Mouse (Mus musculus): Measurements from ENCODE around the gene Olfr836. TPM values are rescaled to one million over a fixed set of nuclear protein-coding genes. Genes with fewer than 3 reads are reported as not detected.
"Not testable (repeated sequence)": the region's sequence is repeated elsewhere in the genome, so short reads cannot be mapped to it uniquely, and the experiment has no call there.

Olfr836 gene
- total RNA-seq (2021): not detected
- long read RNA-seq, experiment 1: 0 reads
- long read RNA-seq, experiment 2: 0 reads

DNA sequence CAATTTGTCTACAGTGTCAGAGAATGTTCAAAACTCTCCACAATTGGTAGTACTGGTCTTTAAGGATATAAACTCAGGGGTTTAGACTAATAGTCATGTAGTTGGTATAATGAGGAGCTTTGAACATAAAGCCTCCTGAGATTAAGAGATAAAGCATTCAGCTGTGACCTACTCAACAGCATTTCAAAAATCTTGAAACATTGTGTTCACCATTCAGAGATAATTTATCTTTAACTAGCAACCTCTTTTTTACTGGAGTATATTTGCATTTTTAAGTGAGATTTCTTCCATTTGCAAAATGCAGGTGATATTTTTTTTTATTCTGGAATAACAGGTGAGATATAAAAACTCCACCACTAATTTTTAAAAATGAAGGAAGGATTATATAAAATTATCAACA, at the start of gene Olfr836:
Gene Olfr836, plus strand, starts transcription at position 301 of the 400 bp plus-strand sequence.
- DNase-seq: no peak
- intact Hi-C loops (cut with DNase I; ENCODE audit: low total_unique reads): no loop called here

DNA sequence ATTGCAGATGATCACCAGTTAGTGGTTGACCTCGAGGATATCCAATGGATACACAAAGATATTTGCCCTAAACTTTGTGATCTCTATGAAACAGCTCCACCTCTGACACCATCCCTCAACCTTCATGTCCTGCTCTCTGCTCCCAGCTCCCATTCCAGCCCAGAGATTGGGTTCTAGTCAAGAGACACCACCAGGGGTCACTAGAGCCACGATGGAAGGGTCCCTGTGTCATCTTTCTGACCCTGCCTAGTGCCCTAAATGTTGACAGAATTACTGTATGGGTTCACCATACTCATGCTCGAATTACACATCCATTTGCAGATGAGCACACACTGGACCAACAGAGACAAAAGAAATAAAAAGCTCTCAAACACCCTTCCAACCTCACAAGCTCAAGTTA, 35.2 kb upstream of the Olfr836 start:
- no peak for DNase-seq
- intact Hi-C loops (cut with DNase I; ENCODE audit: low total_unique reads): no loop called here

DNA sequence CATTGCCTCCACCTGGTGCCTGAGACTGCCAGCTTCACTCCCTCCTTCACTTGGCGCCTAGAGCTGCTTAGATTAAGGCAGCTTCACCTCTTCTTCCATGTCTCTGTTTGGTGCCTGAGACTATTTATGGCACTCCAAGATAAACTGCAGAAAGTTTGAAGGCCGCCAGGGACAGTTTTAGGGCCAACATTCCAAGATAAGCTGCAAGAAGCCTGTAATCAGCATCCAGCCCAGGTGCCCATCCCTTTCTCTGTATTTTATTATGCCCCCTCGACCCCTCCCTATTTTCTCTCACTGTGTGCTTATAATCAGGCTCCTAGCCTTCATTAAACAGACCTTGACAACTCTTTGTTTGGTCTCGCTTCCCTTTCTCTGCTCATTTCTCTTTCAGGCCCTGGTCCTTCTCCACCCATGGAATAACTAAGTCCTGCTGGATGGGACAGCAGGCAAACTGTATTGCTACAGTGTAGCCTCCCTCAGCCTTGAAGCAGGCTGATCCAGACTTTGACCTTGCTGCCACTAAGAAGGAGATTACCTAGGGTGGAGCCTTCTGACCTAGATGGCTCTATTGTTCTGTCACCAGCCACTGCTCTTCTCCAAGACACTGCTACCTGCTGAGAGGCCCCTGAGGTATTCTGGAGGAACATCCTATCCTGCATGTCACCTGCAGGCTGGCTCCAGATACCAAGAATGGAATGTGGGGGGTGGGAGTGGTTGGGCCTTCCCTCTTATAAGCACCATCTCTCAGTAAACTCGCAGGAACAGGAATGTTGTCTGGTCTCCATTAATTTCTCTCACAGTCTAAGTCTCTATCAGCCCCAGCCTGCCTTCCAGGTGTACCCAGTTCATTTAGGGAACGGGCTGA, 27.1 kb upstream of the Olfr836 start:
- DNase-seq; intact Hi-C loops (cut with DNase I; ENCODE audit: low total_unique reads): not testable (repeated sequence)

DNA sequence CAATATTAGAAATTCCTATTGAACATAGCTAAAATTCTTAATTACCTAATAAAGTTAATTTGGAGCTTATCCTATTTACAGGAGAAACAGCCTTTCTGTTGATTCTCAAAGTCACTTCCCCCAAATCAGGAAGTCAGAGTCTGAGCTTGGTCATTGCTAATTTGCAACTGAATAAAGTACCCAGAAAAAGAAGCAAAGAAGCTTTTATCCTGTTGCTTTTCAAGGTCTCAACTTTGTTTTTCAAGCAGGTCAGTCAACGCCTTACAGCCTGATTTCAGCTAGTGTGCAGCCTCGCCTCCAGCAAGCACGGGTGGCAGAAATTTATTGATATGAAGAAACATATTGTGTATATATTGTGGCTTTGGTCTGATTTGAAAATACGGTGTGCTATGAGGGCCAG, 22.9 kb upstream of the Olfr836 start:
- no peak for DNase-seq
- intact Hi-C loops (cut with DNase I; ENCODE audit: low total_unique reads): no loop called here

DNA sequence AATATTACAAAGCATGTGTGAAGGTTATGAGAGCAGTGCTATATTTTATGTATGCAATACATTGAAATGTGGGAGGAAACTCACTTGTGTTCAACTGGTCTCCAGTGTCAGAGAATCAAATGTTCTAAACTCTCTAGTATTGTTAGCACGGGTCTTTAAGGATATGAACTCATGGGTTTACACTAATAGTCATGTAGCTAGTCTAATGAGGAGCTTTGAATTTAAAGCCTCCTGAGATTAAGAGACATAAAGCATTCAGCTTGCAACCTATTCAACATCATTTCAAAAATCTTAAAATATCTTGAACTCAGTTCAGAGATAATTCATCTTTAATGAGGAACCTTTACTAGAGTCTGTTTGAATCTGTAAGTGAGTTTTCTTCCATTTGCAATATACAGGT, 15.8 kb downstream of the Olfr836 start, which contains the start of gene Olfr837:
Gene Olfr837, plus strand, starts transcription at position 301 of the 400 bp plus-strand sequence.
- intact Hi-C loops (cut with DNase I; ENCODE audit: low total_unique reads): no loop called here

More for the DNA sequence above, 15.8 kb downstream of the Olfr836 start, which contains the start of gene Olfr837:
- no peak for DNase-seq

Other genes with a start within 250 kb of the Olfr836 start
- gene Olfr830, start 245.7 kb upstream of the Olfr836 start, total RNA-seq (2021): not detected
- not detected for gene Olfr832, start 183.3 kb upstream of the Olfr836 start, total RNA-seq (2021)
- gene Olfr834, start 132.4 kb upstream of the Olfr836 start, total RNA-seq (2021): not detected
- gene Olfr835, start 87.6 kb upstream of the Olfr836 start, total RNA-seq (2021): not detected
- gene Olfr837, start 15.9 kb downstream of the Olfr836 start, total RNA-seq (2021): not detected
- gene Olfr839-ps1, start 56.9 kb downstream of the Olfr836 start, total RNA-seq (2021): not detected
- gene Olfr843, start 131.6 kb downstream of the Olfr836 start, total RNA-seq (2021): not detected
- not detected for gene Olfr844, start 196.0 kb downstream of the Olfr836 start, total RNA-seq (2021)
- not detected for gene Olfr845, start 216.1 kb downstream of the Olfr836 start, total RNA-seq (2021)
- gene Olfr846, start 243.6 kb downstream of the Olfr836 start, total RNA-seq (2021): not detected

Measured in gastrocnemius, postnatal 14 days (tissue).